Mouse (Mus musculus): ENCODE data around the gene Lrmda. TPM values are rescaled to one million over a fixed set of nuclear protein-coding genes. Genes with fewer than 3 reads are reported as not detected.

Gene Lrmda
- polyA plus RNA-seq, 1 experiment: 8.2 TPM

- no peak for DNase-seq (ENCODE audit: low read depth)
Measured at GRCm38 (mm10) chr14:22155512-22156026, 136.1 kb downstream of the Lrmda start.

- no peak for DNase-seq (ENCODE audit: low read depth)
Measured at GRCm38 (mm10) chr14:22156991-22157390, 137.5 kb downstream of the Lrmda start.

DNA sequence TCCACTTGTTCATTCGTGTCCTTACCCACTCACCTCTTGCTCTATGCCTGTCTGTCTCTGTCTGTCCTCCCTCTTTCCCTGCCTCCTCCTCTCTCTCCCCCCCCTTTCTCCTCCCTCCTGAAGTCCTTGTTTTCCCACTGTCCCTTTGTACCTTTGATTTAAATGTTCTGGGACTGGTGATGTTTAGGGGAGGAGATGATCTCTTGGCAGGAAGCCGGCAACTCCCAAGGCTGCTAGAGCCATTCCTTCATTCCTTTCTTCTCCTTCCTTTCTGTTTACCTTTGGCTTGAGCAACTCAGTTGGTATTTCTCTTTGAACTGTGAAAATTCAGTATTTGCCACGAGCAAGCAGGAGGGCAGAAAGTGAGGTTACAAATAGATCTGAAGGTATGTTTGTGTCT lies 141.9 kb downstream of the Lrmda start:
- no peak for DNase-seq (ENCODE audit: low read depth)

DNA sequence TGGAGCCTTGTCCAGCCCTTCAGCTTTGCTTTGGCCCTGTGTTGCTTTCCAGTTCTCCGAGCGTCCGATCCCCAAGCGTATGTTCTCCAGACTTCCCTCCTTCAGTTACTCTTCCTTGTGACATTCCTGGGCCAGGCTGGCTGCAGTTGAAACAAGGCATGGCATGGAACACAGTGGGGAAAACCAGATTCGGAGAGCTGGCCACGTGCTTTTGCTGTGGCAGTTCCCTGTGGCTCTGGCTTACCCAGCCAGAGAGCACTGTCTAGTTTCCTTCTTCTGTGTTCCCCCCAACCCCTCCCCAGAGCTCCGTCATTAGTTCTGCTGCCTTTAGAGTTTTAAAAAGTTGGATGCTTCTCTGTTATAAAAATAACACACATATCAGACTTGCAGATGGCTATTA lies 147.8 kb downstream of the Lrmda start:
- no peak for DNase-seq (ENCODE audit: low read depth)

DNA sequence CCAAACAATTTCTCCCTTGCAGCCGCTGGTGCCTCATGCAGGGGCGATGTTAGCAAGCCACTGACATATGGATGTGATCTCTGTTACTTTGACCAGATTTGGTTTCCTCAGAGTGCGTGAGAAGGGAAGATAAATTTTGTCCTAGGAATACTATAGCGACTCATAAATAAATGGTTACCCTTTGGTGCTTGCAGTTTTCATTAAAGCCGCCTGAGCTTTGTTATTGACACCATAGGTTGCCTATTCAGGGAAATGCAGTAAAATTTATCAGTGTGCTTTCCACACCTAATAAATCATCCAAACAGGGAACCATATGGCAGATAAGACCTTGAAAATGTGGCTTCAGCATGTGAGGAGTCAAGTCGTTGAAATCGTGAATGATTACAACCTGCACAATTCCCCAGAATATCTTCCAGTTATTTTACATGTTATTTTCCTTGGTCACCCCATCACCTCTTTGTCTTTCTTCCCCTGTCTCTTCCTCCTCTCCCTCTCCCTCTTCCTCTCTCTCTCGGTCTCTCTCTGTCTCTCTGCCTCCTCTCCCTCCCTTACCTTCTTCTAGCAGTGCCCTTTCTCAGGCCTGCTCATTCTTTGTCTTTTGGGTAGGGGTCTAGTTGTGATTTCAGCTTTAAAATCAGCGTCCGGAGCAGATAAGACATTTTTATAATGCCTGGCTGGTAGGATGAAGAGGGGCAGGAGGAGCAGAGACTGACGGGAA lies 148.7 kb downstream of the Lrmda start:
- no peak for DNase-seq (ENCODE audit: low read depth)

- DNase-seq (ENCODE audit: low read depth): no peak
Measured at GRCm38 (mm10) chr14:22168795-22169568, 149.5 kb downstream of the Lrmda start.

GRCm38 (mm10) chr14:22174757-22175156 lies 155.2 kb downstream of the Lrmda start:
- DNase-seq (ENCODE audit: low read depth): no peak

GRCm38 (mm10) chr14:22179761-22180160 lies 160.2 kb downstream of the Lrmda start:
- DNase-seq (ENCODE audit: low read depth): no peak

DNA sequence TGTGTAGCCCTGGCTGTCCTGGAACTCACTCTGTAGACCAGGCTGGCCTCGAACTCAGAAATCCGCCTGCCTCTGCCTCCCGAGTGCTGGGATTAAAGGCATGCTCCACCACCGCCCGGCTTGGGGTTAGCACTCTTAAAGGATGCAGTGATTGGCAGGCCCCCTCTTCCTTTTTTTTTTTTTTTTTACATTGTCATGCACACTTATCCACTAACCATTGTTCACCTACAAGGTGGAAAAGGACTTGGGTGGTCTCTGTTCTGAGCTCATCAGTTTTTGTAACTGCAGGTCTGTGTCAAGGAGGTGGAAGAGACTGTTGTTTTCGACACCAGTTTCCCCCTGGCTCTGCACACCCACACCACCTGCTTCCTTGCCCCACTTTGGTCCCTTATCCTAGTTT lies 162.0 kb downstream of the Lrmda start:
- no peak for DNase-seq (ENCODE audit: low read depth)

DNA sequence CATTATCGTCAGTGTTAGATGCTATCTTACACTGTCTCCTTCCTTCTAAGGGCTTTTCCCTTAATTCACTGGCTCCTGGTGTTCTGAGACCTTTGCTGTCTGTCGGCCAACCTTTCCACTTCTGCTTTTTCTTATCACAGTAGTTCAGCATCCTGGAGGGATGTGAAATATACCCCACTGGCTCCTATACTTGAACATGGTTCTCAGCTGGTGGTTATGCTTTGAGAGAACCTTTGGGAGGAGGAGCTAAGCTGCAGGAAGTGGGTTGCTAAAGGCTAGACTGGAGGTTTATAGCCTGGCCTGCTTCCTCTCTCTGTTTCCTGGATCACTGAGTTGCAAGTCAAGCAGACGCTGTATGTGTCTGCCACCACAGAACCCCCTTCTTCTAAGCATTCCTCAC lies 163.7 kb downstream of the Lrmda start:
- no peak for DNase-seq (ENCODE audit: low read depth)

DNA sequence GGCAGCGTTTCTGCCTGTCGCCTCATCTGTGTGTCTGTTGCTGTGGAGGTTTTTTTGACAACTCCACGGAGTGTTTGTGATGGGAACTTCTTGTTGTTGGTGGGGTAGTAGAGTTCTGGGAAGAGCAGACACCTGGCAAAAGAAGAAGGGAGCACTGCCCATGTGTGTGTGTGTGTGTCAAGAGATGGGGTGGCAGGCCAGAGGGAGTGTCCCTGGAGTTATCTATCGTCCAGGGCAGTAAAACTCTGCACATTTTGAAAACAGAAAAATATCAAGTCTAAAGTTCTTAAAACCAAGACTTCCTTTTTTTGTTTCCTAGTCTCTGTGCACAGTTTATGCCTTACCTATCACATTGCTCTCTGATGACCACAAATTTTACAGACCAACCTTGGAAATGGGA lies 165.9 kb downstream of the Lrmda start:
- no peak for DNase-seq (ENCODE audit: low read depth)

DNA sequence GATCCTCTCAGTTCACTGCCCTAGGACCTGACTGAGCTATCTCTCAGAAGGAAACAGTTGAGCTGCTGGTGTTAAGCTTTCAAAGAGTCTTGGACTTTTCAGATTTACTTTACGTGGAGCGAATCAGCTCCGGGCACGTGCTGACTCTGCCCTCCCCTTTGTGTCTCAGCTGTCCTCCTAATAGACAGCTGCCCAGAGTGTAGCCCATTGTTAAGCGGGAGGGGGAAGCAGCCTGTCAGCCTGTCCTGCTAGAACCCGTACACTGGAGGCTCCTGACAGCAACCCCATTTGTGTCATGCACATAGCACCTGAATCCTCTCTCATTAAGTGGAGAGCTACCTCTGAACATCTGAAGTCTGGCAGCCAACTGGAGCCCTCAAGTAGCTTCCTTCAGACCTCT lies 170.6 kb downstream of the Lrmda start:
- DNase-seq (ENCODE audit: low read depth): no peak

DNA sequence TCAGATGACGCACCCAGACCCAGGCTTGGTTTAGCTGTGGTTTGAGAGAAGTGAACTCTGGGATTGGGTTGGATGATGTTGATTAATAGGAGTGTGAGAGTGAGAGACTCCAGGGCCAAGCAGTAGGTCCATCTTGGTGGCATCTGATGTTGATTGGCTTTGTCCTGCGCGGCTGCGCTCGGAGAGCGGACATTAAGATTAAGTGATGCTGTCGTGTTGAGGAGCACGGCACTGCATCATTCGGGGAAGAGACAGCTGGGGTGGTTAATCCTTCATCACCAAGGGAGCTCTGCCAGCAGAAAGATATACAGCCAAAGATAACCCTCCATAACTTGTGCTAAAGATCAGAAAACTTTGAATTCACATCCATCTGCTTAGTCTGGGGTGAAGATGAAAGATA lies 172.7 kb downstream of the Lrmda start:
- no peak for DNase-seq (ENCODE audit: low read depth)

DNA sequence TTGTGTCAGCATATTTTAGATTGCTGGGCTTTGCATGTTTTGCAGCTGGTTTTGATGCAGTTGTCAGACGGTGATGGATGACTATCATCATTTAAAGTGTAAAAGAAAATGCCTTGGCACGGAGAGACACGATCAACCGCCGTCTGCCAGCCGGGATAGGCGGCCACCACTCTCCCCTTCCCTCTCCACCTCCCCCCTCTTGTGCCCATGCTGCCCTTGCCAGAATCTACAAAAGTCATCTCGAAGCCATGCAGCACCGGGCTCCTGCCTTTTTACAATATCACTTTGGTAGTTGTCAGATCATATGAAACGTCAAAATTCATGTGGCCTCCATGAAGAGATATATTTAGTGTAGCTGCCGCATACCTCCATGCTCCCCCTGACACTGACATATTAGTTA lies 178.5 kb downstream of the Lrmda start:
- no peak for DNase-seq (ENCODE audit: low read depth)

GRCm38 (mm10) chr14:22198641-22199425 lies 179.3 kb downstream of the Lrmda start:
- DNase-seq (ENCODE audit: low read depth): no peak

GRCm38 (mm10) chr14:22201667-22202066 lies 182.2 kb downstream of the Lrmda start:
- no peak for DNase-seq (ENCODE audit: low read depth)

- no peak for DNase-seq (ENCODE audit: low read depth)
Measured at GRCm38 (mm10) chr14:22210601-22211000, 191.1 kb downstream of the Lrmda start.

DNA sequence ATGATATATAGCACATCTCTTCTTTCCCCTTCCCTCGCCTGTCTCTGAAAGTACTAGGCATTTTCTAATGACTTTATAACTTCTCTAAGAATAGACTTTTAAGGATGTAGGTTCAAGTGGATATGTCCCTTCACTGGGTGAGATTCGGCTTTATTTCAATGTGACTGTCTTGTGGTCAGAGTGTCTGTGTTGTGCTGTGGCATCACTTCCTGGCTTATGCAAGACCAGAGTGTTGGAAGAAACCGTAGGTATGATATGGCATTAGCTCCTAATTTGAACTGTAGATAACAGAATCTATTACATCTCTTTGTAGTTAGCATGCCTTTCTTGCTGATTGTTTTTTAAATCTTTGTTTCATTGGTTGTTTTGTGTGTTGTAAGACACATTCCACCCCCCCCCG lies 198.7 kb downstream of the Lrmda start:
- no peak for DNase-seq (ENCODE audit: low read depth)

- DNase-seq (ENCODE audit: low read depth): no peak
Measured at GRCm38 (mm10) chr14:22222038-22222437, 202.5 kb downstream of the Lrmda start.

- DNase-seq (ENCODE audit: low read depth): no peak
Measured at GRCm38 (mm10) chr14:22222574-22222973, 203.1 kb downstream of the Lrmda start.

GRCm38 (mm10) chr14:22226205-22226604 lies 206.7 kb downstream of the Lrmda start:
- DNase-seq (ENCODE audit: low read depth): no peak

GRCm38 (mm10) chr14:22228253-22228968 lies 208.9 kb downstream of the Lrmda start:
- DNase-seq (ENCODE audit: low read depth): no peak
